Mouse (Mus musculus) hindbrain, embryonic 15.5 days (tissue): Measurements from ENCODE around the gene Gm3435. TPM values are rescaled to one million over a fixed set of nuclear protein-coding genes. Genes with fewer than 3 reads are reported as not detected.
"Not testable (repeated sequence)": the region's sequence is repeated elsewhere in the genome, so short reads cannot be mapped to it uniquely, and the experiment has no call there.

Experiments used
- ATAC-seq: fragments of 200-750 bp; cut with Nextera tagmentation; 2 replicates; pipeline ENCODE4 v1.8.0; 2017; ENCODE audit warnings: low read depth, moderate number of reproducible peaks, moderate TSS enrichment; ENCODE audit not compliant: low FRiP score
- H3K27ac ChIP-seq: fragments of 300-500 bp; sonication (generic); replicated peaks from 2 replicates; pipeline ENCODE4 v1.5.1; 2015; ENCODE audit warnings: mild to moderate bottlenecking, inconsistent platforms
- H3K27me3 ChIP-seq: fragments of 300-500 bp; sonication (generic); 2 replicates; pipeline ENCODE4 v1.6.1; 2015; ENCODE audit warnings: control low read depth, inconsistent platforms
- H3K36me3 ChIP-seq: fragments of 300-500 bp; sonication (generic); 2 replicates; pipeline ENCODE4 v1.6.1; 2015; ENCODE audit warnings: control low read depth, inconsistent platforms
- H3K4me1 ChIP-seq: fragments of 300-500 bp; sonication (generic); replicated peaks from 2 replicates; pipeline ENCODE4 v1.6.1; 2015; ENCODE audit warnings: control low read depth, inconsistent platforms
- H3K4me2 ChIP-seq: fragments of 300-500 bp; sonication (generic); 2 replicates; pipeline ENCODE4 v1.6.1; 2015; ENCODE audit warnings: moderate library complexity, mild to moderate bottlenecking, inconsistent platforms
- H3K4me3 ChIP-seq: fragments of 300-500 bp; sonication (generic); 2 replicates; pipeline ENCODE4 v1.5.1; 2015; ENCODE audit warnings: mild to moderate bottlenecking, inconsistent platforms
- H3K9ac ChIP-seq: fragments of 300-500 bp; sonication (generic); 2 replicates; pipeline ENCODE4 v1.6.1; 2015; ENCODE audit warnings: inconsistent platforms
- H3K9me3 ChIP-seq: fragments of 300-500 bp; sonication (generic); 2 replicates; pipeline ENCODE4 v1.6.1; 2016; ENCODE audit warnings: control low read depth, inconsistent platforms
- WGBS: fragments of 180-500 bp; shearing (Covaris S2); methylation state at CpG from one replicate; pipeline ENCODE4 v1.1.7; 2015; 5-methylcytosine and 5-hydroxymethylcytosine counted together
- polyA plus RNA-seq: library from polyadenylated mRNA; unstranded; fragments of >200 nt; fragmentation: Nextera tagmentation; extraction: Ambion mirVana; gene quantifications from 2 replicates; pipeline ENCODE4 v1.2.1, GENCODE M21; 2015

Gene Gm3435
- polyA plus RNA-seq, 1 experiment from 2014 or later = 7.2 TPM

DNA sequence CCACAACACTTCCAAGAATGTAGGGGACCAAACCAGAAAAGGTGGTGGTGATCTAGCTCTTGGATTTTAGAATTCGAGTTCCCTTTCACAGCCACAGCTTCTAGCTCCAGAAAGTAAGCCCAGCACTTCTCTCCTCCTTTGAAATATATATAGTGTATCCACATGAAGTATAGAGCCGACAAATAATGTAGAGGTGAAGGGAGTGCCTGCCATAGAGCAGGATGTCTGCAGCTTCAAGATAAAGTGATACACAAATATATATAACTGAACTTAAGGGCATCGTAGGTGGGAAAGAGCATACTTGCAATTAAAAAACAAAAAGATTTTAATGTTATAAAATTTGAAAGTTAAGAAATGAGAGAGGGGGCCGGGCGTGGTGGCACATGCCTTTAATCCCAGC is 15.8 kb upstream of the Gm3435 start:
- not testable (repeated sequence) for H3K9ac ChIP-seq, H3K4me1 ChIP-seq, H3K36me3 ChIP-seq, H3K9me3 ChIP-seq, H3K27me3 ChIP-seq, H3K27ac ChIP-seq, ATAC-seq, H3K4me3 ChIP-seq, H3K4me2 ChIP-seq
- no CpG with 5 or more reads among the region's 5 CpGs for WGBS

GRCm38 (mm10) chr17:15000047-15000446 is 9.9 kb upstream of the Gm3435 start:
- H3K36me3 ChIP-seq, H3K9ac ChIP-seq, ATAC-seq, H3K27ac ChIP-seq, H3K4me2 ChIP-seq, H3K4me3 ChIP-seq, H3K27me3 ChIP-seq, H3K4me1 ChIP-seq, H3K9me3 ChIP-seq: not testable (repeated sequence)
- WGBS = no CpG with 5 or more reads among the region's 4 CpGs

- ATAC-seq, H3K36me3 ChIP-seq, H3K27ac ChIP-seq, H3K27me3 ChIP-seq, H3K4me2 ChIP-seq, H3K4me3 ChIP-seq, H3K9ac ChIP-seq, H3K9me3 ChIP-seq, H3K4me1 ChIP-seq: not testable (repeated sequence)
- WGBS = no CpG with 5 or more reads among the region's 3 CpGs
These were observed 888 bp upstream of the Gm3435 start for GRCm38 (mm10) chr17:15009088-15009487.

DNA sequence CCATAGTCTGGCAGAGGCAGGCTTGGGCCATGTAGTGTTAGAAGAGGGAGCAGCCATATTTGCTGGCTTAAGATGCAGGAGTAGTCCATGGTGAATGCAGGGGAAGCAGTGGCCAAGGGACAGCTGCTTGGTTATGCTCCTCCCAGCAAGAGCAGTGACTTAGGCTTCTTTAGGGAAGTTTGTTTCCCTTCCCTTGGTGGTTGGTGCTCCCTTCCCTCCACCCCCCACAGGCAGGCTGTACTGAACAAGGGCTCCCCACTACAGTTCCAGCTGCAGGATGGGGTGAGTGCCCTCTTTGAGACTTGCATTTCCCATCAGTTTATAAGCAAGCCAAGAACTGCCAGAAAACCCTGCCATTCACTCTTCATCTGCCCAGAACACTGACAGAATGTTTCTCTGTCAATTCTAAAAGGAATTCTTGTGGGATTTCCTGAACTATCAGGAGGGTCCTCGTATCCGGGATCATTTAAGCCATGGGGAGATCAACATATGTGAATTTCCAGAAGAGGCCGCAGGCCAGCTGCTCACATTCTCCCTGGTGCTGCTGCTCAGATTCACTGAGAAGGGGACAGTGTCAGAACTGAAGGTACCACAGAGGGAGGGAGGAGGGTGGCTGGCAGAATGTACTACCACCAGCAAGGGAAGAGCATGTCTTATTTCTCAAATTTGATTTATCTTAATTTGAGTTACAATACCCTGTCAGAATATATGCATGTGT is 11.7 kb downstream of the Gm3435 start:
- not testable (repeated sequence) for H3K9ac ChIP-seq, H3K36me3 ChIP-seq, H3K4me1 ChIP-seq, H3K27me3 ChIP-seq, H3K4me3 ChIP-seq, H3K4me2 ChIP-seq, ATAC-seq, H3K9me3 ChIP-seq, H3K27ac ChIP-seq
- 79% methylated on average over 3 of the region's 3 CpGs for WGBS

- H3K9ac ChIP-seq, H3K27me3 ChIP-seq, H3K4me3 ChIP-seq, H3K27ac ChIP-seq, H3K4me1 ChIP-seq, H3K36me3 ChIP-seq, H3K9me3 ChIP-seq, H3K4me2 ChIP-seq: not testable (repeated sequence)
- ATAC-seq = peak; percentile 82
- no CpG with 5 or more reads among the region's 97 CpGs for WGBS
These were observed 14.0 kb downstream of the Gm3435 start for GRCm38 (mm10) chr17:15023878-15024492.

GRCm38 (mm10) chr17:15024502-15025193 is 14.7 kb downstream of the Gm3435 start:
- H3K27me3 ChIP-seq, H3K4me2 ChIP-seq, H3K4me3 ChIP-seq, H3K9ac ChIP-seq, H3K9me3 ChIP-seq, H3K27ac ChIP-seq, H3K36me3 ChIP-seq, H3K4me1 ChIP-seq: not testable (repeated sequence)
- peak; percentile 92 for ATAC-seq
- no CpG with 5 or more reads among the region's 48 CpGs for WGBS

DNA sequence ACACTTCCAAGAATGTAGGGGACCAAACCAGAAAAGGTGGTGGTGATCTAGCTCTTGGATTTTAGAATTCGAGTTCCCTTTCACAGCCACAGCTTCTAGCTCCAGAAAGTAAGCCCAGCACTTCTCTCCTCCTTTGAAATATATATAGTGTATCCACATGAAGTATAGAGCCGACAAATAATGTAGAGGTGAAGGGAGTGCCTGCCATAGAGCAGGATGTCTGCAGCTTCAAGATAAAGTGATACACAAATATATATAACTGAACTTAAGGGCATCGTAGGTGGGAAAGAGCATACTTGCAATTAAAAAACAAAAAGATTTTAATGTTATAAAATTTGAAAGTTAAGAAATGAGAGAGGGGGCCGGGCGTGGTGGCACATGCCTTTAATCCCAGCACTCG is 15.5 kb downstream of the Gm3435 start:
- not testable (repeated sequence) for H3K27me3 ChIP-seq, ATAC-seq, H3K4me1 ChIP-seq, H3K9ac ChIP-seq, H3K4me3 ChIP-seq, H3K4me2 ChIP-seq, H3K27ac ChIP-seq, H3K9me3 ChIP-seq, H3K36me3 ChIP-seq
- no CpG with 5 or more reads among the region's 6 CpGs for WGBS

DNA sequence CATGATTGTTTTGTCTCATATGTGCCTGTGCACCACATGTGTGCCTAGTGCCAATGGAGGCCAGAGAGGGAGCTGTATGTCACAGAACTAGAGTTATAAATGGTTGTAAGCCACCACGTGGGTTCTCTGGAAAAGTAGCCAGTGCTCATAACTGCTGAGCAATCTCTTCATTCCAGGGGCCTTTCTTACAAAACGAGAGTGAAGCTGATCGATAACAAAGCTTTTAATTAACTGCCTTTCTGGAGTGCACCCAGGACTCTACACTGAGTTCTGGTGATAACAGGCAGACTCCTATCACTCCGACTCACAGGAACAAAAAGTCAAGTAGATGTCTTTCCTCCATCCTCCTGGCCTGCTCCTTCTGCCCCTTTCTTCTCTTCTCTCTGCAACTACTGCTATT is 21.4 kb downstream of the Gm3435 start:
- not testable (repeated sequence) for H3K4me2 ChIP-seq, H3K9me3 ChIP-seq, H3K27ac ChIP-seq, H3K4me3 ChIP-seq, H3K36me3 ChIP-seq, H3K27me3 ChIP-seq, H3K9ac ChIP-seq, ATAC-seq, H3K4me1 ChIP-seq
- no CpG with 5 or more reads among the region's 4 CpGs for WGBS

DNA sequence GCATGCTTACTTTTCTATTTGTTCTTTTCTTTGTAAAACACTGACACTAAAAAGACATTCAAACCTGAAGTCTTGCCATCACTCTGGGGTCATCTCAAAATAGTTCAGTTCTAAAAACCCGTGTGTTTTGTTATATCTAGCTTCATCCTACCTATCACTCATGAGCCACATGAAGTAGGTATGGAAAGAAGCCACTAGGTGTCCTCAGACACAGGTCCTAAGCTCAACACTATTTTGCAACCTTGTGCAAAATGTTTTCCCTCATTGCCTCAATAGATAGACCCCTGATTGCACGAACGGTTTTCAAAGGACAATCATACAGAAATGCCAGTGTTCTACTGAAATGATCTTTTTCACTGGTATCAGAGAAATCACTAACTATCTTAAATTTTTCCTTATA is 30.5 kb downstream of the Gm3435 start:
- not testable (repeated sequence) for H3K9ac ChIP-seq, H3K27me3 ChIP-seq, H3K9me3 ChIP-seq, H3K4me3 ChIP-seq, H3K36me3 ChIP-seq, ATAC-seq, H3K4me1 ChIP-seq, H3K4me2 ChIP-seq, H3K27ac ChIP-seq
- WGBS = no CpG with 5 or more reads among the region's 3 CpGs

GRCm38 (mm10) chr17:15041175-15041729 is 31.3 kb downstream of the Gm3435 start, which contains the start of the genes Ermard, Tcte3 and Gm3448:
Gene Ermard, plus strand, starts transcription at chr17:15041208.
Gene Tcte3, minus strand, starts transcription at chr17:15041488.
Gene Gm3448, minus strand, starts transcription at chr17:15041537.
- H3K27ac ChIP-seq, H3K27me3 ChIP-seq, H3K36me3 ChIP-seq, H3K9ac ChIP-seq, H3K4me2 ChIP-seq, H3K4me1 ChIP-seq, H3K9me3 ChIP-seq: not testable (repeated sequence)
- peak within 1 kb of the TSS; percentile 21; the same call in 1 of the 2 replicates for H3K4me3 ChIP-seq
- WGBS = 0% methylated on average over 10 of the region's 56 CpGs
- peak; percentile 98 for ATAC-seq

- ATAC-seq, H3K27me3 ChIP-seq, H3K4me2 ChIP-seq, H3K9me3 ChIP-seq, H3K27ac ChIP-seq, H3K4me3 ChIP-seq, H3K4me1 ChIP-seq, H3K36me3 ChIP-seq, H3K9ac ChIP-seq: not testable (repeated sequence)
- WGBS = no CpG with 5 or more reads among the region's 1 CpGs
These were observed 40.4 kb downstream of the Gm3435 start for GRCm38 (mm10) chr17:15050338-15050737.

DNA sequence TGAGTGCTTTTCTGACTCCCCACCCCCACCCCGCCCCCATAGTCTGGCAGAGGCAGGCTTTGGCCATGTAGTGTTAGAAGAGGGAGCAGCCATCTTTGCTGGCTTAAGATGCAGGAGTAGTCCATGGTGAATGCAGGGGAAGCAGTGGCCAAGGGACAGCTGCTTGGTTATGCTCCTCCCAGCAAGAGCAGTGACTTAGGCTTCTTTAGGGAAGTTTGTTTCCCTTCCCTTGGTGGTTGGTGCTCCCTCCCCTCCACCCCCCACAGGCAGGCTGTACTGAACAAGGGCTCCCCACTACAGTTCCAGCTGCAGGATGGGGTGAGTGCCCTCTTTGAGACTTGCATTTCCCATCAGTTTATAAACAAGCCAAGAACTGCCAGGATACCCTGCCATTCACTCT is 42.8 kb downstream of the Gm3435 start:
- not testable (repeated sequence) for ATAC-seq, H3K4me3 ChIP-seq, H3K27ac ChIP-seq, H3K4me2 ChIP-seq, H3K9me3 ChIP-seq, H3K9ac ChIP-seq, H3K27me3 ChIP-seq, H3K4me1 ChIP-seq
- WGBS = 68% methylated on average over 1 of the region's 1 CpGs
- peaks cover 12% of the 10 kb centered on the region; the same call in 1 of the 2 replicates for H3K36me3 ChIP-seq
